Mouse (Mus musculus) kidney, postnatal 25 days (tissue): ENCODE results near the gene Gm6367.
"Not testable (repeated sequence)": the region's sequence is repeated elsewhere in the genome, so short reads cannot be mapped to it uniquely, and the experiment has no call there.

Experiments used
- DNase-seq, 2 experiments: peaks; one replicate each; pipeline ENCODE4 v3.0.0; 2021; ENCODE audit warnings: mixed read lengths in 2 of 2

The Gm6367 gene

GRCm38 (mm10) chr5:94988326-94988725 is at the start of gene Gm6367:
Gene Gm6367, plus strand, starts transcription at chr5:94988626.
- DNase-seq = not testable (repeated sequence)
